Mouse (Mus musculus) limb, embryonic 15.5 days (tissue): ENCODE data around the gene Brox. TPM values are rescaled to one million over a fixed set of nuclear protein-coding genes. Genes with fewer than 3 reads are reported as not detected.

Experiments
- ATAC-seq: fragments of 200-750 bp; cut with Nextera tagmentation; 2 replicates; pipeline ENCODE4 v1.8.0; 2017; ENCODE audit warnings: low read depth, moderate TSS enrichment; ENCODE audit not compliant: insufficient number of reproducible peaks, low FRiP score, low TSS enrichment
- H3K27ac ChIP-seq: fragments of 300-500 bp; sonication (generic); 2 replicates; pipeline ENCODE4 v1.5.1; 2015; ENCODE audit warnings: moderate library complexity, mild to moderate bottlenecking, inconsistent platforms
- H3K27me3 ChIP-seq: fragments of 300-500 bp; sonication (generic); 2 replicates; pipeline ENCODE4 v1.6.1; 2015; ENCODE audit warnings: inconsistent platforms
- H3K36me3 ChIP-seq: fragments of 300-500 bp; sonication (generic); 2 replicates; pipeline ENCODE4 v1.6.1; 2015; ENCODE audit warnings: inconsistent platforms
- H3K4me1 ChIP-seq: fragments of 300-500 bp; sonication (generic); 2 replicates; pipeline ENCODE4 v1.6.1; 2015; ENCODE audit warnings: inconsistent platforms
- H3K4me2 ChIP-seq: fragments of 300-500 bp; sonication (generic); 2 replicates; pipeline ENCODE4 v1.6.1; 2015; ENCODE audit warnings: mild to moderate bottlenecking, inconsistent platforms
- H3K4me3 ChIP-seq: fragments of 300-500 bp; sonication (generic); 2 replicates; pipeline ENCODE4 v1.5.1; 2015; ENCODE audit warnings: mild to moderate bottlenecking, inconsistent platforms
- H3K9ac ChIP-seq: fragments of 300-500 bp; sonication (generic); 2 replicates; pipeline ENCODE4 v1.6.1; 2015; ENCODE audit warnings: inconsistent platforms
- H3K9me3 ChIP-seq: fragments of 300-500 bp; sonication (generic); 2 replicates; pipeline ENCODE4 v1.6.1; 2016; ENCODE audit warnings: inconsistent platforms
- WGBS: fragments of 180-500 bp; shearing (Covaris S2); methylation state at CpG from one replicate; pipeline ENCODE4 v1.1.7; 2015; 5-methylcytosine and 5-hydroxymethylcytosine counted together
- polyA plus RNA-seq: library from polyadenylated mRNA; unstranded; fragments of >200 nt; fragmentation: Nextera tagmentation; extraction: Ambion mirVana; gene quantifications from 2 replicates; pipeline ENCODE4 v1.2.1, GENCODE M21; 2015

Brox gene
- polyA plus RNA-seq, 1 experiment from 2014 or later, result 39.5 TPM

DNA sequence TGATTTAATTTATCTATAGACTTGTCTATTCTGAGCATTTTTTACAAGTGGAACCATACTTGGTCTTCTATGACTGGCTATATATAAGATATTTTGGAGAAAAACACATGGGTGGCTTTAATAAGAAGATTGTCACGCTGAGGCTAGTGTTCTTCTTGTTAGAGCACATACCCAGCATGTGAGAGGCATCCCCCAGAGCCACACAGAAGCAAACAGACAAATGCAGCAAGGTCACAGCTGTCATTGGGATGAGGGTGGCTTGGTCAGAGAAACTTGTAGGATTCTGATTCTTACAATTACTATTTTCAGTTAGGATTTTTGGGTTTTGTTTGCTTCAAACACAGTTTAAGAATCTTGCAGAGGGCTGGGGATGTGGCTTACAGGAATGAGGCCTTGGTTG, 11.4 kb upstream of the Brox start:
- Histone ChIP-seq H3K4me3 (no peak overlapping the region), H3K36me3 (peaks cover 26% of the 10 kb centered on the region; the same call in 1 of the 2 replicates), H3K9ac (no peak overlapping the region), H3K9me3 (no peaks in the 10 kb centered on the region), H3K4me2 (no peak overlapping the region), H3K27ac (no peak overlapping the region), H3K4me1 (no peaks in the 10 kb centered on the region), H3K27me3 (no peaks in the 10 kb centered on the region)
- ATAC-seq, result no peak
- 87% methylated on average over 1 of the region's 1 CpGs for WGBS

DNA sequence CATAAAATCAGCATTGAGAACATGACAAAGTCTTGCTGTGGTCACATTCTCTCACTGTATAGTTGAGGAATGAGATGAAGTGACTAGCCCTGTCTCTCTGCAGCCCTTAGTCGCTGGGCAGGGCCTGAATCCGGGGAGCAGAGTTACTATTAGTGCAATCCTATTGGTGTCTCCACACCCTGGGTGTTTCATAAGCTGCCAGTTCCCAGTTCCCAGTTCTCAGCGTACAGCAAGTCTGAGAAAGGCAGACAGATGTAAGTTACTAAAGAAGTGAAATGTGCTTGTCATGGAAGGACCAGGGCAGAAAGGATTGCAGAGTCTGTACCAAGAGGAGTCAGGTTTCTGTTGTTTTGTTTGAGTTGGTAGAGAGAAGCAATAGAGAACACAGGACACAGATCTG, 10.5 kb upstream of the Brox start:
- Histone ChIP-seq H3K36me3 (peaks cover 18% of the 10 kb centered on the region; the same call in 1 of the 2 replicates), H3K4me1 (no peaks in the 10 kb centered on the region), H3K4me2 (no peak overlapping the region), H3K27ac (peak overlapping the region; percentile 33), H3K9me3 (no peaks in the 10 kb centered on the region), H3K4me3 (no peak overlapping the region), H3K9ac (no peak overlapping the region), H3K27me3 (no peaks in the 10 kb centered on the region)
- ATAC-seq, result no peak
- 75% methylated on average over 3 of the region's 3 CpGs for WGBS

DNA sequence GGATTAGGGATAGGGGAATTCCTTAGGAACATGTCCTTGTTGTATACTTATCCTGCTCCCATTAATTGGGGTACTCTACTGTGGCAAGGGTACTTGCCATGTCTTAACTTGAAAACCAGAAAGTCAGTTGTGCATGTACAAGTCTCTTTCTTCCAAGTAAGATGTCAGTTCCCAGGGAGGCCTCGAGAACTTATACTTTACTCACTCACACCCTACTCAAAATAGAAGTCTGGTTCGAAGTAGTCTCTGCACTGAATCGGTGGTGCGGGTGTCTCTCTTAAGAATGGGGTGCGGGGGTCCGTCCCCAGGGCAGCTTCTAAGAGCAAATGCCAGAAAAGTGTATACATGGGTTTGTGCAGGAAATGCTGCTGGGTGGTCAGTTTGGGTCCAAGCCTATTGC, 2.1 kb upstream of the Brox start:
- H3K27me3 ChIP-seq, result no peaks in the 10 kb centered on the region
- no peaks in the 10 kb centered on the region for H3K4me1 ChIP-seq
- no peak overlapping the region for H3K9ac ChIP-seq
- no peak for ATAC-seq
- H3K4me3 ChIP-seq, result no peak overlapping the region
- no peak overlapping the region for H3K4me2 ChIP-seq
- H3K36me3 ChIP-seq, result no peaks in the 10 kb centered on the region
- H3K9me3 ChIP-seq, result no peaks in the 10 kb centered on the region
- no peak overlapping the region for H3K27ac ChIP-seq
- 86% methylated on average over 6 of the region's 6 CpGs for WGBS

DNA sequence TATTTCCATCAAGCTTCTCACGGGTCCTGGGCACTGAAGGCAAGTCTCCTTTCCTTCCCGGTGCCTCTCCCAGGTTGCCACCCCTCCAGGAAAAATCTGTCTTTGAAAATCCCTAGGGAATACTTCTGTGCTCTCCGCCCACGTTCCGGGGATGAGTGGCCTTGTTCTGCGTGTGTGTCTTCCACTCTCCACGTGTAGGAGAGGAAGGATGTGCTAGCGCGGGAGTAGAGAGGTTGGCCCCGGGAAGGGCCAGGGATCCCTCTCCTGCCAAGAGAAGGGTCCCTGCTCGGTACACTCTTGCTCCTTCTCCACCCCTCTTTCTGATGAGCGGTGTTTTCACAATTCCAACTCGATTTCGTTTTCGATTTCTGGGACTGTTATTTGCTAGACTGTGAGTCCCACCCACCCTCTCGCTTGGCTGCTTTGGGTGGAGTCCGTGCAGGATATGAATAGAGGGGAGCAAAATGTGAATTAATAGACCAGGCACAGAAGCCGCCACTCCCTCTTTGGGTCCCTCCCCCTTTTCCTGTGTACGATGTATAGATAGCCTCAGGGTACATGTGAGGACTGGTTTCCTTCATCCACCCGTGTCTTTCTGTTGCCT, 919 bp upstream of the Brox start:
- Histone ChIP-seq H3K4me2 (peak overlapping the region; percentile 51), H3K36me3 (peaks cover 9% of the 10 kb centered on the region; the same call in 1 of the 2 replicates), H3K9me3 (no peaks in the 10 kb centered on the region), H3K27ac (peak overlapping the region; percentile 67), H3K9ac (peak overlapping the region; percentile 33), H3K4me3 (peak overlapping the region; percentile 49), H3K27me3 (no peaks in the 10 kb centered on the region), H3K4me1 (no peaks in the 10 kb centered on the region)
- under 1% methylated on average over 20 of the region's 20 CpGs for WGBS
- no peak for ATAC-seq

DNA sequence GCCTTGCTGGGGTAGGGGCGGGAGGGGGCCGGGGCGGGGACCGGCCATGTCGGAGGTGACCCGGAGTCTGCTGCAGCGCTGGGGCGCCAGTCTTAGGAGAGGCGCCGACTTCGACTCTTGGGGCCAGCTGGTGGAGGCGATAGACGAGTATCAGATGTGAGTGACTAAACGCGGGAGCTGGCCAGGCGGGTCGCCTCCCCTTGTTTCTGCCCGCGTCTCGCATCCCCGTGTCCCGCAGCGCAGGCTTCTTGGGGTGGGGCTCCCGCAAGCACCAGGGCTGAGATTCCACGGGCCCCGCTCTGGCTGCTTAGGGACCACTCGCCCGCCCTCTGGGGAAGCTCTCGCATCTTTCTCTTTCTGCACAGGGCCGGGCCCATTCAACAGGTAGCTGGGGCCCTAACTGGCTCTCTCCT, 410 bp upstream of the Brox start:
- Histone ChIP-seq H3K4me3 (peak overlapping the region; percentile 49), H3K9me3 (no peaks in the 10 kb centered on the region), H3K27me3 (no peaks in the 10 kb centered on the region), H3K9ac (peak overlapping the region; percentile 33), H3K27ac (peak overlapping the region; percentile 67), H3K36me3 (peaks cover 13% of the 10 kb centered on the region), H3K4me1 (no peaks in the 10 kb centered on the region), H3K4me2 (peak overlapping the region; percentile 51)
- ATAC-seq, result no peak
- 1% methylated on average over 30 of the region's 30 CpGs for WGBS

DNA sequence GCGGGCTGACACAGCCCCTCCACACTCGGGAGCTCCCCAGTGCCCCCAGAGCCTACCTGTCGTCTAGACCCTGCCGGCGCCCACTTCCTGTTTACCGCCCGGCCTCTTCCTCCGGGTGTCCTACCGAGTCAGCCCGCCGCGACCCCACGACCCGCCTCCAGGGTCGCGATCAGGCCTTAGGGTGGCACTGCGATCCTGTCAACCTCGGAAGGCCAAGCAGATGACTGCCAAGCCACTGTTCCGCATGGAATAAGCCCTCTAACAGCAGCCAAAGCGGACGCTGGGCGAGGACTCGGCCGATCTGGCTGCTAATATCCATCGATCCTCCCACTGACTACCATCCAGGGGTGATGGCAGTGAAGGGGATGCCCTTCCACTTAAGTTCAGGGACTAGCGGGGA, 604 bp downstream of the Brox start, which contains the start of gene Aida:
Gene Aida, plus strand, starts transcription at position 126 of the 400 bp plus-strand sequence.
- Histone ChIP-seq H3K27ac (peak within 1 kb of the TSS; percentile 77), H3K27me3 (no peaks in the 10 kb centered on the region), H3K4me2 (peak within 1 kb of the TSS; percentile 51), H3K9me3 (no peaks in the 10 kb centered on the region), H3K9ac (peak within 1 kb of the TSS; percentile 33), H3K4me1 (no peaks in the 10 kb centered on the region), H3K36me3 (peaks cover 21% of the 10 kb centered on the region), H3K4me3 (peak within 1 kb of the TSS; percentile 49)
- WGBS, result under 1% methylated on average over 26 of the region's 26 CpGs
- ATAC-seq, result no peak

DNA sequence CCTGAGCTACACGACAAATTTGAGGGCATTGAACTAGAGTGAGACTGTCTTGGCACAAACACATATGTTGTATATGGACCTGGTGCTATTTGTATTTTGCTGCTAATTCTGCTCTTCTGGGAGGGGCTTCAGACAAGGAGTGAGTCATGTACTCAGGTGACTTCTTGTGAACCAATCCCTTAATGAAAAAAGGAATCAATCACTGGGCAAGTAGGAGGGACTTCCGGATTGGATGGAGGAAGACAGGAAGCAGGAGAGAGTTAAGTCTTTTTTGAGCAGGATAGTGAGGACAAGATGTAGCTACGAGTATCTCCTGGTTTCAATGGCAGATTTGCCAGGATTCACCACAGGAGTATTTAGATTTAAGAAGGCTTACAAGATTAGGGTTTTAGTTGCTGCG, 7.5 kb downstream of the Brox start:
- 94% methylated on average over 4 of the region's 4 CpGs for WGBS
- no peak for ATAC-seq
- no peaks in the 10 kb centered on the region for H3K4me1 ChIP-seq
- H3K4me3 ChIP-seq, result no peak overlapping the region
- peaks cover 77% of the 10 kb centered on the region for H3K36me3 ChIP-seq
- no peaks in the 10 kb centered on the region for H3K9me3 ChIP-seq
- H3K9ac ChIP-seq, result no peak overlapping the region
- no peaks in the 10 kb centered on the region for H3K27me3 ChIP-seq
- no peak overlapping the region for H3K4me2 ChIP-seq
- no peak overlapping the region for H3K27ac ChIP-seq

DNA sequence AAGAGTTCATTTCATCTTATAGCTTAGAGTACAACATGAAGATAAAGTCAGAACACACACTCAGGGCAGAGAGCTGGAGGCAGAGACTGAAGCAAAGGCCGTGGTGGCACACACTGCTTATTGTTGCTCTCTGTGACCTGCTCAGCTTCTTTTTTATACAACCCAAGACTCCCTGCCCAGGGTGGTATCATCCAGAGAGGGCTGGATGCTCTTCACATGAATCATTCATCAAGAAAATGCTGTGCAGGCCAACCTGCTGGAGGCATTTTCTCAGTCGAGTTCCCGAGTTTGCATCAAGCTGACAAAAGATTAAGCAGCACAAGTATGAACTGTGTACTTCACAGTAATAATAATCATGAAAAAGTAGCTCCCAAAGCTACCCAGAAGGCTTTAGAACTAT, 8.7 kb downstream of the Brox start:
- H3K36me3 ChIP-seq, result peaks cover 80% of the 10 kb centered on the region
- H3K4me3 ChIP-seq, result no peak overlapping the region
- no peaks in the 10 kb centered on the region for H3K27me3 ChIP-seq
- no peak overlapping the region for H3K27ac ChIP-seq
- 79% methylated on average over 3 of the region's 3 CpGs for WGBS
- H3K4me2 ChIP-seq, result no peak overlapping the region
- H3K9ac ChIP-seq, result no peak overlapping the region
- H3K4me1 ChIP-seq, result no peaks in the 10 kb centered on the region
- no peaks in the 10 kb centered on the region for H3K9me3 ChIP-seq
- ATAC-seq, result no peak

DNA sequence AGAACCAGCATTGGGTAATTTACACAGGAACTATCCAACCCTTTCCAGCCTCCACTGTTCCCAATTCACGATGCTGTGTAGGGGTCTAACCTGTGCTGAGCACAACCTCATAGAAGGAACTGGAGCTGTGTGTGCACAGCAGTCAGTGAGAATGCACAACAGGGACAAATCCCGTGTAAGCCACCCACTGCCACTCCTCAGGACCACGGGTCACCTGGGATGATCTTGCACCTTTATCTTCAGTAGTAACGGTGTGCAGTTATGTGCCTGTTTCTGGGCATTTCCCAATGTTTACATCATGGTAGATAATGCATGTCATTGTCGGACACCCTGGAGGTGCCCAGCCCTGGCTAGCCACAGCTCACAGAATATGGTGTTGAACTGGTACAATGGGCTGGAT, 21.3 kb downstream of the Brox start:
- Histone ChIP-seq H3K4me2 (no peak overlapping the region), H3K4me3 (no peak overlapping the region), H3K27ac (no peak overlapping the region), H3K27me3 (no peaks in the 10 kb centered on the region), H3K9me3 (no peaks in the 10 kb centered on the region), H3K9ac (no peak overlapping the region), H3K4me1 (no peaks in the 10 kb centered on the region), H3K36me3 (peaks cover 30% of the 10 kb centered on the region)
- ATAC-seq, result no peak
- WGBS, result 82% methylated on average over 5 of the region's 5 CpGs

DNA sequence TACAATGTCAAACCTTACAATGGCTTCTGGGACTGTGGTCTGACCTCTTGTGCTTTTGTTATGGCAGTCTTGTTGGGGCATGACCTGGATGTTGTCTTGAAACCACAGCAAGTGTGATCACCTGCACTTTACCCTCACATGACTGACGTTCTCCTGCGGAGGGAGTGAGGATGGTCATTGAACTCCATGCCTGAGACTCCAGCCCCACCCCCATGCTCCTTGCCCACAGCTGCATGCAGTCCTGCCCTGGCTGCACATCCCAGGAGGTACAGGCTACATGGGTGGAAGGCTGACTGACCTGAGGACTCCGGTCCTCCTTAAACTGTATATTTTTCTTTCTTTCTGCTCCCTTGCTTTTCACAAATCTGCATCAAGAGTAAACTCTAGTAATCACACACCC, 22.7 kb downstream of the Brox start:
- H3K36me3 ChIP-seq, result peaks cover 18% of the 10 kb centered on the region
- H3K27me3 ChIP-seq, result no peaks in the 10 kb centered on the region
- no peak for ATAC-seq
- H3K4me3 ChIP-seq, result no peak overlapping the region
- H3K9me3 ChIP-seq, result no peaks in the 10 kb centered on the region
- H3K4me1 ChIP-seq, result no peaks in the 10 kb centered on the region
- H3K9ac ChIP-seq, result no peak overlapping the region
- H3K4me2 ChIP-seq, result no peak overlapping the region
- no peak overlapping the region for H3K27ac ChIP-seq
- 64% methylated on average over 3 of the region's 3 CpGs for WGBS

DNA sequence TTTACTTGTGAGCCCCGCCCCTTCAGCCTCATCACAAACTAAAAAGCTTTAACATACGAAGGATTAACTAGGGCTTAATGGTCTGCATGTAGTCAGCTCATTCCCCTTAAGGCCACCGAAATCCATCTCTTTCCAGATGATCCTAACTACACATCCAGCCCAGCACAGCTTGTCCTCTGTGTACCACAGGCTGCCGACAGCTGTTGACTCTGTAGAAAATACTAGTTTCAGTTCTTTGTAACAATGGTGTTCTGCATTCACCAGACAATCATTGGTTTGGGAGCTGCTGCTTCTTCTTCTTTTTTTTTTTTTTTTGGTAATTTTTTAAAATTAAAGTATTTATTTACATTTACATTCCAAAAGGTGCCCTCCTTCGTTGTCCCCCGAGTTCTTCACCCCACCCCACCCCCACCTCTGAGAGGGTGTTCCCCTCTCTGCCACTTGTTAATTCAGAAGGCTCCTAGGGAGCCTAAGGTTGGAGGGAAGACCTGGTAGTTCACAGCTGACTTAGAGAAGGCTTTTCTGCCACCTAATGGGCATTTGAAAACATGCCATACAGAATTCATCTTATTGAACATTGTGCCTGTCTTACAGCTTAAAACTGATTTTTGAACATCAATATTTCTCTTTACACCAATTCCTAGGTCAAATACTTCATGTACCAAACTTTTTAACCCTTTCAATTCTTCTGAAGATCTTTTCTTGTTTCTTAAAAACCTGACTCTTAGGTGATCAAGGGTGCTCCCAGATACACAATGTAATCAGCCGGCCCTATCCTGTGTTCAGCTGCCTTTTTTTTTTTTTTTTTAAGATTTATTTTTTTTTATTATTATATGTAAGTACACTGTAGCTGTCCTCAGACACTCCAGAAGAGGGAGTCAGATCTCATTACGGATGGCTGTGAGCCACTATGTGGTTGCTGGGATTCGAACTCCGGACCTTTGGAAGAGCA, 23.9 kb downstream of the Brox start:
- ATAC-seq, result no peak
- Histone ChIP-seq H3K9me3 (no peaks in the 10 kb centered on the region), H3K4me1 (no peaks in the 10 kb centered on the region), H3K4me3 (no peak overlapping the region), H3K27ac (no peak overlapping the region), H3K9ac (no peak overlapping the region), H3K36me3 (peaks cover 9% of the 10 kb centered on the region; the same call in 1 of the 2 replicates), H3K4me2 (no peak overlapping the region), H3K27me3 (no peaks in the 10 kb centered on the region)
- 56% methylated on average over 10 of the region's 10 CpGs for WGBS

DNA sequence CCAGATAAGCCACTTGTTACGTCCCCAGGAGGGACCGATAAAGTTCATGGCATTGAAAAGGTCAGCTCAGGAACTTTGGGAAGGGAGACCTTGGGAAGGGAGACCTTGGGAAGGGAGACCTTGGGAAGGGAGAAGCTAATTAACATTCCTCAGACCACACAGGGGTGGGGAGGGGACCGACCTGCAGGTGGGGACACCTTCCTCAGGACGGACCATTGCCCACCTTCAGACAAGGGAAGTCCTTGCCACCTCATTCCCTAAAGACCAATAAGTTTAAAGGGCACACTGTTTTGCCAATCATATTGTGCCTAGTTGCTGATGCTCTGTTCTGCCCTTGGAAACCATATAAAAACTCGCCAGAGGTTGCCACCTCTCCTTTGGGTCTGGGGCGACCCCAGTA, 29.4 kb downstream of the Brox start:
- H3K4me2 ChIP-seq, result no peak overlapping the region
- H3K9me3 ChIP-seq, result no peaks in the 10 kb centered on the region
- no peaks in the 10 kb centered on the region for H3K27me3 ChIP-seq
- no peak overlapping the region for H3K9ac ChIP-seq
- 70% methylated on average over 6 of the region's 6 CpGs for WGBS
- H3K4me1 ChIP-seq, result peaks cover 6% of the 10 kb centered on the region; the same call in 1 of the 2 replicates
- no peaks in the 10 kb centered on the region for H3K36me3 ChIP-seq
- H3K4me3 ChIP-seq, result no peak overlapping the region
- H3K27ac ChIP-seq, result no peak overlapping the region
- ATAC-seq, result no peak
